Mouse (Mus musculus) layer of hippocampus, adult 9-10 months (tissue): Measurements from ENCODE around the gene Lypd3.
"Not testable (repeated sequence)": the region's sequence is repeated elsewhere in the genome, so short reads cannot be mapped to it uniquely, and the experiment has no call there.

ENCODE experiments used
- DNase-seq: peaks from one replicate; pipeline ENCODE4 v3.0.0; 2022; ENCODE audit warnings: low spot score

The Lypd3 gene

GRCm38 (mm10) chr7:24662575-24662974 lies 26.2 kb downstream of the Lypd3 start:
- peak; percentile 46 for DNase-seq

GRCm38 (mm10) chr7:24664301-24664700 lies 28.0 kb downstream of the Lypd3 start:
- no peak for DNase-seq

- no peak for DNase-seq
These were observed 28.6 kb downstream of the Lypd3 start for GRCm38 (mm10) chr7:24664959-24665358.

- DNase-seq: no peak
These were observed 35.6 kb downstream of the Lypd3 start for GRCm38 (mm10) chr7:24671944-24672439.

GRCm38 (mm10) chr7:24676575-24676974 lies 40.2 kb downstream of the Lypd3 start, which contains the start of gene Tex101:
TSS of gene Tex101 (minus strand) at chr7:24676675.
- DNase-seq: no peak

- not testable (repeated sequence) for DNase-seq
These were observed 47.8 kb downstream of the Lypd3 start for GRCm38 (mm10) chr7:24684121-24684520.

- DNase-seq: not testable (repeated sequence)
These were observed 51.2 kb downstream of the Lypd3 start for GRCm38 (mm10) chr7:24687519-24687918.
